Mouse (Mus musculus) frontal cortex, postnatal 10 days (tissue): ENCODE measurements around the gene BC055324.

ENCODE experiments used
- DNase-seq, 2 experiments: peaks; one replicate each; pipeline ENCODE4 v3.0.0; 2022; ENCODE audit warnings: low spot score in 2 of 2, mixed read lengths in 1 of 2

The BC055324 gene

GRCm38 (mm10) chr1:163953396-163953795 lies 41.2 kb downstream of the BC055324 start:
- no peak for DNase-seq

- no peak for DNase-seq
Measured at GRCm38 (mm10) chr1:163942056-163942455, 52.5 kb downstream of the BC055324 start.

- no peak for DNase-seq
Measured at GRCm38 (mm10) chr1:163934591-163934990, 60.0 kb downstream of the BC055324 start.

- no peak for DNase-seq
Measured at GRCm38 (mm10) chr1:163931801-163932200, 62.8 kb downstream of the BC055324 start.

- no peak for DNase-seq
Measured at GRCm38 (mm10) chr1:163930458-163930794, 64.2 kb downstream of the BC055324 start.

GRCm38 (mm10) chr1:163929636-163930457 lies 64.7 kb downstream of the BC055324 start:
- DNase-seq: peak; percentile 75 to 86

GRCm38 (mm10) chr1:163928846-163929245 lies 65.8 kb downstream of the BC055324 start, which contains the start of gene Scyl3:
Gene Scyl3, plus strand, starts transcription at chr1:163929100.
- DNase-seq: no peak

- DNase-seq: no peak
Measured at GRCm38 (mm10) chr1:163924093-163924492, 70.5 kb downstream of the BC055324 start.

- no peak for DNase-seq
Measured at GRCm38 (mm10) chr1:163917349-163918160, 77.0 kb downstream of the BC055324 start.

- no peak for DNase-seq
Measured at GRCm38 (mm10) chr1:163911981-163912380, 82.6 kb downstream of the BC055324 start.

GRCm38 (mm10) chr1:163910785-163911184 lies 83.8 kb downstream of the BC055324 start:
- DNase-seq: no peak

- DNase-seq: no peak
Measured at GRCm38 (mm10) chr1:163910343-163910742, 84.3 kb downstream of the BC055324 start.

GRCm38 (mm10) chr1:163908389-163908788 lies 86.2 kb downstream of the BC055324 start:
- no peak for DNase-seq

- no peak for DNase-seq
Measured at GRCm38 (mm10) chr1:163907007-163907811, 87.4 kb downstream of the BC055324 start.

- no peak for DNase-seq
Measured at GRCm38 (mm10) chr1:163903411-163903810, 91.2 kb downstream of the BC055324 start.

- DNase-seq: no peak
Measured at GRCm38 (mm10) chr1:163900168-163900567, 94.4 kb downstream of the BC055324 start.

GRCm38 (mm10) chr1:163899575-163899974 lies 95.0 kb downstream of the BC055324 start:
- no peak for DNase-seq

GRCm38 (mm10) chr1:163898291-163898764 lies 96.3 kb downstream of the BC055324 start:
- DNase-seq: no peak
